Mouse (Mus musculus): Measurements from ENCODE around the gene Eef2kmt.

DNA sequence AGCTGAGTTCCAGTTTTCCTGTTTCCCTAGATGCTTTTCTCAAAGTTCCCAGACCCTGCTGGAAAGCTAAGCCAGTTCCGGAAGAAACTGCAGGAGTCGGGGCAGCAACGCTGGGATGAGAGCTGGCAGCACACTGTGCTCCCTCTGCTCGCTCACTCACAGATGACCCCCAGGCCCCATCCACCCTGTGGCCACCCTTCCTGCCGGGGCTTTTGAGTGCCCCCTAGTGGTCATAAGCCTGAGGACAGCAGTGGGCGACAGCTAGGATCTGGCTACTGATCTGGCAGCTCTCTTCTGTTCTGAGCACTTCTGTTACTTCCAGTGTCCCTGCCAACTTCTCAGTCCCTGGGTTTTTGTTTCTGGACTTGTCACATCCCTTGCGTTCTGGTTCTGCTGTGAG is 11.4 kb downstream of the Eef2kmt start:
- TF ChIP-seq POLR2A (IDR thresholded peaks at IDR 0.05; ENCODE audit: insufficient read depth, low read depth, low read length) (no peak), CTCF (IDR thresholded peaks at IDR 0.05; ENCODE audit: insufficient read depth, low read depth, low read length) (peak; percentile 60; the same call in 1 of the 2 replicates)

Measured in olfactory bulb, adult 2 months (tissue).